8 mouse cellular contexts compared by ENCODE assay signal in genomic region chr19:6275740-6276389, GRCm38 (mm10). TPM values are rescaled to one million over a fixed set of nuclear protein-coding genes. Genes with fewer than 3 reads are reported as not detected.
DNase-seq lines count a peak whose midpoint lies in the region; ATAC-seq and TF ChIP-seq lines count a peak whose summit lies in the region.

No protein-coding gene starts in this region.

- ATAC-seq in embryonic facial prominence, embryonic 13.5 days (ENCODE audit: insufficient number of reproducible peaks, insufficient read depth, low FRiP score, low TSS enrichment, low read depth), result peak; percentile 6
- ATAC-seq in inflammation-experienced regulatory T-cells, adult 6 months, result peak; percentile 51

- H3K9ac ChIP-seq in liver, adult 2 months (ENCODE audit: low read depth, low read length), result peak overlapping the region; percentile 72
- peak overlapping the region; percentile 72 for H3K9ac ChIP-seq in embryonic facial prominence, embryonic 13.5 days

- no peak for TF ChIP-seq CTCF in liver, adult 2 months (IDR thresholded peaks at IDR 0.05; ENCODE audit: low read depth, low read length)

- H3K4me3 ChIP-seq in liver, adult 2 months (ENCODE audit: insufficient read depth, low read depth, low read length), result peak overlapping the region; percentile 45
- peak overlapping the region; percentile 88 for H3K4me3 ChIP-seq in embryonic facial prominence, embryonic 13.5 days
- H3K4me3 ChIP-seq in midbrain, embryonic 10.5 days, result peak overlapping the region; percentile 91

- H3K4me2 ChIP-seq in embryonic facial prominence, embryonic 13.5 days, result peak overlapping the region; percentile 79

- peak overlapping the region; percentile 86 for H3K27ac ChIP-seq in liver, adult 2 months (replicated peaks; ENCODE audit: insufficient read depth, low read depth, low read length)
- peak overlapping the region; percentile 73 for H3K27ac ChIP-seq in embryonic facial prominence, embryonic 13.5 days
- peak overlapping the region; percentile 91 for H3K27ac ChIP-seq in midbrain, embryonic 10.5 days (replicated peaks)

- no peak for TF ChIP-seq POLR2A in liver, adult 2 months (IDR thresholded peaks at IDR 0.05; ENCODE audit: extremely low read depth, insufficient read depth, low read length)

- H3K4me1 ChIP-seq in liver, adult 2 months (ENCODE audit: control insufficient read depth, insufficient read depth, low read length), result peaks cover 31% of the 10 kb centered on the region
- peaks cover 37% of the 10 kb centered on the region for H3K4me1 ChIP-seq in embryonic facial prominence, embryonic 13.5 days
- H3K4me1 ChIP-seq in midbrain, embryonic 10.5 days, result peaks cover 54% of the 10 kb centered on the region

- 7% methylated on average over 15 of the region's 15 CpGs for WGBS in liver, adult 2 months
- 7% methylated on average over 15 of the region's 15 CpGs for WGBS in embryonic facial prominence, embryonic 13.5 days
- WGBS in midbrain, embryonic 10.5 days, result 8% methylated on average over 15 of the region's 15 CpGs

- no peaks in the 10 kb centered on the region for H3K9me3 ChIP-seq in embryonic facial prominence, embryonic 13.5 days
- H3K9me3 ChIP-seq in midbrain, embryonic 10.5 days (replicated peaks), result no peaks in the 10 kb centered on the region

- peak; percentile 51 for DNase-seq in liver, adult 2 months (ENCODE audit: extremely low read depth, low read depth, low spot score)
- DNase-seq in liver, result no peak
- no peak for DNase-seq in midbrain, embryonic 10.5 days (ENCODE audit: low spot score)
- peak; percentile 26 to 59 for DNase-seq in thymus, adult 18-20 months
- DNase-seq in layer of hippocampus, adult 8-10 months (ENCODE audit: low spot score in 2 of 2), result no peak
- no peak for DNase-seq in left cerebral cortex, postnatal 4 days

- intact Hi-C loops in left cerebral cortex, postnatal 4 days (cut with DNase I), result no loop called here

- no peaks in the 10 kb centered on the region for H3K36me3 ChIP-seq in liver, adult 2 months (ENCODE audit: control insufficient read depth, insufficient read depth, low read length)
- H3K36me3 ChIP-seq in embryonic facial prominence, embryonic 13.5 days, result peaks cover 13% of the 10 kb centered on the region
- peaks cover 20% of the 10 kb centered on the region for H3K36me3 ChIP-seq in midbrain, embryonic 10.5 days

- peaks cover 22% of the 10 kb centered on the region for H3K79me2 ChIP-seq in liver, adult 2 months (ENCODE audit: control insufficient read depth, insufficient read depth, low read length)

- H3K27me3 ChIP-seq in liver, adult 2 months (ENCODE audit: control insufficient read depth, insufficient read depth, low read length), result no peaks in the 10 kb centered on the region
- H3K27me3 ChIP-seq in embryonic facial prominence, embryonic 13.5 days, result no peaks in the 10 kb centered on the region
- H3K27me3 ChIP-seq in midbrain, embryonic 10.5 days (ENCODE audit: low read depth, poor library complexity, severe bottlenecking), result peaks cover 4% of the 10 kb centered on the region; the same call in 1 of the 2 replicates

RNA-seq across cellular contexts. Expression of gene Ehd1, which starts 0.7 kb away (rescaled TPM):
- 25.3 and 29.7 TPM in 2 replicates for total RNA-seq in liver, adult 2 months (2014; rRNA removed)
- 140 and 154 TPM in 2 replicates for polyA plus RNA-seq in liver, adult 2 months (2012; rRNA removed)
- polyA plus RNA-seq in embryonic facial prominence, embryonic 13.5 days (2015; fragmentation: Nextera tagmentation; extraction: Ambion mirVana), result 64.7 and 68.9 TPM in 2 replicates
- polyA plus RNA-seq in inflammation-experienced regulatory T-cells, adult 6 months (2017; shearing (Covaris generic)), result 10 to 100 TPM; 10.8 to 36.2 (median 11.4) TPM
- 81.6 and 93.5 TPM in 2 replicates for polyA plus RNA-seq in midbrain, embryonic 10.5 days (2016; fragmentation: Nextera tagmentation; extraction: Ambion mirVana)
- total RNA-seq in layer of hippocampus, adult 8-10 months (2022), result 10 to 100 TPM; 59.1 to 76.4 (median 70.3) TPM
- 10 to 100 TPM; 87.1 to 87.7 TPM for total RNA-seq in left cerebral cortex, postnatal 4 days (2021)

RNA-seq across cellular contexts. Expression of gene Cdc42bpg, which starts 30.4 kb away (rescaled TPM):
- total RNA-seq in liver, adult 2 months (2014; rRNA removed), result 3.1 and 4.6 TPM in 2 replicates
- 6.7 and 7.3 TPM in 2 replicates for polyA plus RNA-seq in liver, adult 2 months (2012; rRNA removed)
- 0.91 and 0.92 TPM in 2 replicates for polyA plus RNA-seq in embryonic facial prominence, embryonic 13.5 days (2015; fragmentation: Nextera tagmentation; extraction: Ambion mirVana)
- under 1 TPM; 0.15 to 0.36 (median 0.26) TPM for polyA plus RNA-seq in inflammation-experienced regulatory T-cells, adult 6 months (2017; shearing (Covaris generic))
- 0.11 and 0.15 TPM in 2 replicates for polyA plus RNA-seq in midbrain, embryonic 10.5 days (2016; fragmentation: Nextera tagmentation; extraction: Ambion mirVana)
- total RNA-seq in layer of hippocampus, adult 8-10 months (2022), result 1 to 10 TPM; 5.9 to 9.5 (median 6.5) TPM
- total RNA-seq in left cerebral cortex, postnatal 4 days (2021), result 1 to 10 TPM; 5.0 to 5.7 TPM

RNA-seq across cellular contexts. Expression of gene Atg2a, which starts 34.4 kb away (rescaled TPM):
- total RNA-seq in liver, adult 2 months (2014; rRNA removed), result 9.1 and 16.0 TPM in 2 replicates
- polyA plus RNA-seq in liver, adult 2 months (2012; rRNA removed), result 26.8 and 32.3 TPM in 2 replicates
- 10.3 and 10.5 TPM in 2 replicates for polyA plus RNA-seq in embryonic facial prominence, embryonic 13.5 days (2015; fragmentation: Nextera tagmentation; extraction: Ambion mirVana)
- polyA plus RNA-seq in inflammation-experienced regulatory T-cells, adult 6 months (2017; shearing (Covaris generic)), result 10 to 100 TPM in 2 of 3 experiments, 1 to 10 TPM in 1; 8.1 to 12.6 (median 11.5) TPM
- polyA plus RNA-seq in midbrain, embryonic 10.5 days (2016; fragmentation: Nextera tagmentation; extraction: Ambion mirVana), result 10.1 and 13.4 TPM in 2 replicates
- total RNA-seq in layer of hippocampus, adult 8-10 months (2022), result 10 to 100 TPM; 34.1 to 41.8 (median 37.1) TPM
- total RNA-seq in left cerebral cortex, postnatal 4 days (2021), result 10 to 100 TPM; 29.3 to 29.7 TPM

RNA-seq across cellular contexts. Expression of gene Ppp2r5b, which starts 40.2 kb away (rescaled TPM):
- 3.2 and 3.3 TPM in 2 replicates for total RNA-seq in liver, adult 2 months (2014; rRNA removed)
- polyA plus RNA-seq in liver, adult 2 months (2012; rRNA removed), result 12.5 and 14.5 TPM in 2 replicates
- polyA plus RNA-seq in embryonic facial prominence, embryonic 13.5 days (2015; fragmentation: Nextera tagmentation; extraction: Ambion mirVana), result 26.6 and 27.9 TPM in 2 replicates
- 1 to 10 TPM; 1.7 to 3.3 (median 2.2) TPM for polyA plus RNA-seq in inflammation-experienced regulatory T-cells, adult 6 months (2017; shearing (Covaris generic))
- polyA plus RNA-seq in midbrain, embryonic 10.5 days (2016; fragmentation: Nextera tagmentation; extraction: Ambion mirVana), result 31.7 and 42.8 TPM in 2 replicates
- 100 to 1,000 TPM; 126 to 136 (median 128) TPM for total RNA-seq in layer of hippocampus, adult 8-10 months (2022)
- 100 to 1,000 TPM; 189 to 193 TPM for total RNA-seq in left cerebral cortex, postnatal 4 days (2021)

RNA-seq across cellular contexts. Expression of gene Gpha2, which starts 49.7 kb away (rescaled TPM):
- 0.27 and 0.28 TPM in 2 replicates for total RNA-seq in liver, adult 2 months (2014; rRNA removed)
- polyA plus RNA-seq in liver, adult 2 months (2012; rRNA removed), result not detected in 2 replicates
- polyA plus RNA-seq in embryonic facial prominence, embryonic 13.5 days (2015; fragmentation: Nextera tagmentation; extraction: Ambion mirVana), result 3.3 and 3.8 TPM in 2 replicates
- not detected for polyA plus RNA-seq in inflammation-experienced regulatory T-cells, adult 6 months (2017; shearing (Covaris generic))
- polyA plus RNA-seq in midbrain, embryonic 10.5 days (2016; fragmentation: Nextera tagmentation; extraction: Ambion mirVana), result not detected in 2 replicates
- not detected for total RNA-seq in layer of hippocampus, adult 8-10 months (2022)
- not detected for total RNA-seq in left cerebral cortex, postnatal 4 days (2021)

Comparison
In these comparisons a context has a peak if more than half of its experiments do, and no peak if none do; other contexts are left out.
1. DNase-seq: peak in liver, adult 2 months (single experiment) and thymus, adult 18-20 months (2 of 2); none in liver (single experiment), midbrain, embryonic 10.5 days (single experiment), layer of hippocampus, adult 8-10 months (0 of 2) and left cerebral cortex, postnatal 4 days (single experiment).
2. Peak in every context shown above with its lines, with median percentiles within 50 percentile points of each other: H3K27ac ChIP-seq and H3K4me3 ChIP-seq.